Mouse (Mus musculus) heart, adult 2 months (tissue): ENCODE measurements around the gene Sulf2.

Experiments used
- CTCF ChIP-seq: fragments of 200-600 bp; IDR thresholded peaks from 2 replicates; pipeline ENCODE4 v1.8.1; 2022; ENCODE audit warnings: antibody characterized with exemption, mild to moderate bottlenecking, moderate library complexity
- POLR2A ChIP-seq: fragments of 200-500 bp; IDR thresholded peaks from 2 replicates; pipeline ENCODE4 v1.6.1; 2011; ENCODE audit warnings: mild to moderate bottlenecking, low read depth, low read length, control low read depth; ENCODE audit not compliant: insufficient read depth

DNA sequence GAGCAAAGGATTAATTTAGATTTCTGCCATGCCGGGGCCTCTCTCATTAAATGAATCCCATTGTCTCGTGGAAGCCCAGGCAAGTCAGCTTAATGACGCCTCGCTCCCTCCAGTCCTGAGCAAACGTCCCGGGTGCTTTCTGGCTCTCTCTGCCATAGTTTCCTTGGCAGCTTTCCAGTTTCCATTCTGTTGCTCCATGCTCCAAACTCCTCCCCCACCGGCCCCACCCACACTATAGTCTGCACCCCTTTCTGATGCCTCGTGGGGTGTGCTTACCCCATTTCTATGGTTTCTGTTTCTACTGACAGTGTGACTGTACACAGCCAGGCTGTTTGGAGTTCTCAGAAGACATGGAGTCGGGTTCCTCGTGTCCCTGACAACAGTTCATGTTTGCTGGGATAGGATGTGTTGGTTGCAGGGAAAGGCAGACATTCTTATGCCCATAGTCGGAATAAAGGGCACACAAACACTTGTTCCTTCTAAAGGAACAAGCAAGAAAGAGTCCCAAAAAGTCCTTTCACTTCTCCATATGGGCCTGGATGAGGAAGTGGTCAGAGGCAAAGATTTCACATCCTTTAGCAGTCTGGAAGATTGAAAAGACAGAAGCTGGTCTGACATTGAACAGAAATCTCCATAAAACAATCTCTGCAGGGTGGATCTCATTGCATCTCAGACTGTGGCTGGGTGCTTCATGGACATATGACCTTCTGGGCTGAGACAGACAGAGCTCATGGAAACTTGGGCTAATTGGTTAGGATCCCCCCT, 25.5 kb upstream of the Sulf2 start:
- 0 out of 2 replicates have a peak, but pooled peaks have one; percentile 17 for TF ChIP-seq POLR2A
- TF ChIP-seq CTCF: no peak
